Mouse (Mus musculus): ENCODE results near the gene 9630041A04Rik. TPM values are rescaled to one million over a fixed set of nuclear protein-coding genes. Genes with fewer than 3 reads are reported as not detected.

The 9630041A04Rik gene
- polyA plus RNA-seq, 1 experiment from 2014 or later, result not detected

- ATAC-seq (replicated peaks; ENCODE audit: low FRiP score, low read depth) (no peak), DNase-seq (ENCODE audit: low spot score) (no peak)
- Histone ChIP-seq H3K9ac (ENCODE audit: low read depth, low read length) (no peak overlapping the region), H3K4me2 (ENCODE audit: low read length) (no peak overlapping the region), H3K36me3 (ENCODE audit: insufficient read depth, low read length) (no peaks in the 10 kb centered on the region), H3K9me3 (replicated peaks; ENCODE audit: low read length) (no peaks in the 10 kb centered on the region), H3K4me3 (replicated peaks; ENCODE audit: low read depth, low read length) (no peak overlapping the region), H3K27me3 (ENCODE audit: insufficient read depth, low read length) (no peaks in the 10 kb centered on the region), H3K4me1 (replicated peaks; ENCODE audit: insufficient read depth, low read length) (no peaks in the 10 kb centered on the region), H3K27ac (no peak overlapping the region)
- TF ChIP-seq CTCF (IDR thresholded peaks at IDR 0.05; ENCODE audit: low read depth), result no peak
- 87% methylated on average over 4 of the region's 4 CpGs for WGBS
Measured at GRCm38 (mm10) chr9:101976884-101977465, 115.3 kb downstream of the 9630041A04Rik start.

- H3K36me3 ChIP-seq (ENCODE audit: insufficient read depth, low read length), result no peaks in the 10 kb centered on the region
- WGBS, result 80% methylated on average over 2 of the region's 2 CpGs
- H3K9me3 ChIP-seq (replicated peaks; ENCODE audit: low read length), result no peaks in the 10 kb centered on the region
- H3K27me3 ChIP-seq (ENCODE audit: insufficient read depth, low read length), result no peaks in the 10 kb centered on the region
- TF ChIP-seq CTCF (IDR thresholded peaks at IDR 0.05; ENCODE audit: low read depth), result no peak
- no peak overlapping the region for H3K4me2 ChIP-seq (ENCODE audit: low read length)
- no peaks in the 10 kb centered on the region for H3K4me1 ChIP-seq (replicated peaks; ENCODE audit: insufficient read depth, low read length)
- ATAC-seq (replicated peaks; ENCODE audit: low FRiP score, low read depth) (no peak), DNase-seq (ENCODE audit: low spot score) (no peak)
- H3K27ac ChIP-seq, result no peak overlapping the region
- H3K9ac ChIP-seq (ENCODE audit: low read depth, low read length), result no peak overlapping the region
- no peak overlapping the region for H3K4me3 ChIP-seq (replicated peaks; ENCODE audit: low read depth, low read length)
Measured at GRCm38 (mm10) chr9:101981161-101981560, 119.5 kb downstream of the 9630041A04Rik start.

GRCm38 (mm10) chr9:101982378-101982777 lies 120.7 kb downstream of the 9630041A04Rik start:
- no peaks in the 10 kb centered on the region for H3K4me1 ChIP-seq (replicated peaks; ENCODE audit: insufficient read depth, low read length)
- TF ChIP-seq CTCF (IDR thresholded peaks at IDR 0.05; ENCODE audit: low read depth), result no peak
- H3K27me3 ChIP-seq (ENCODE audit: insufficient read depth, low read length), result no peaks in the 10 kb centered on the region
- no peak overlapping the region for H3K9ac ChIP-seq (ENCODE audit: low read depth, low read length)
- WGBS, result 46% methylated on average over 7 of the region's 7 CpGs
- DNase-seq (ENCODE audit: low spot score) (no peak), ATAC-seq (replicated peaks; ENCODE audit: low FRiP score, low read depth) (no peak)
- H3K4me3 ChIP-seq (replicated peaks; ENCODE audit: low read depth, low read length), result no peak overlapping the region
- no peak overlapping the region for H3K4me2 ChIP-seq (ENCODE audit: low read length)
- no peaks in the 10 kb centered on the region for H3K9me3 ChIP-seq (replicated peaks; ENCODE audit: low read length)
- no peak overlapping the region for H3K27ac ChIP-seq
- no peaks in the 10 kb centered on the region for H3K36me3 ChIP-seq (ENCODE audit: insufficient read depth, low read length)

- no peak overlapping the region for H3K9ac ChIP-seq (ENCODE audit: low read depth, low read length)
- no peak for TF ChIP-seq CTCF (IDR thresholded peaks at IDR 0.05; ENCODE audit: low read depth)
- no peaks in the 10 kb centered on the region for H3K9me3 ChIP-seq (replicated peaks; ENCODE audit: low read length)
- DNase-seq (ENCODE audit: low spot score) (no peak), ATAC-seq (replicated peaks; ENCODE audit: low FRiP score, low read depth) (no peak)
- H3K27me3 ChIP-seq (ENCODE audit: insufficient read depth, low read length), result no peaks in the 10 kb centered on the region
- 87% methylated on average over 2 of the region's 2 CpGs for WGBS
- no peak overlapping the region for H3K4me3 ChIP-seq (replicated peaks; ENCODE audit: low read depth, low read length)
- H3K36me3 ChIP-seq (ENCODE audit: insufficient read depth, low read length), result no peaks in the 10 kb centered on the region
- no peak overlapping the region for H3K27ac ChIP-seq
- H3K4me1 ChIP-seq (replicated peaks; ENCODE audit: insufficient read depth, low read length), result no peaks in the 10 kb centered on the region
- H3K4me2 ChIP-seq (ENCODE audit: low read length), result no peak overlapping the region
Measured at GRCm38 (mm10) chr9:101986910-101987309, 125.3 kb downstream of the 9630041A04Rik start.

- Histone ChIP-seq H3K4me3 (replicated peaks; ENCODE audit: low read depth, low read length) (no peak overlapping the region), H3K36me3 (ENCODE audit: insufficient read depth, low read length) (no peaks in the 10 kb centered on the region), H3K27ac (no peak overlapping the region), H3K9me3 (replicated peaks; ENCODE audit: low read length) (no peaks in the 10 kb centered on the region), H3K4me1 (replicated peaks; ENCODE audit: insufficient read depth, low read length) (no peaks in the 10 kb centered on the region), H3K27me3 (ENCODE audit: insufficient read depth, low read length) (no peaks in the 10 kb centered on the region), H3K4me2 (ENCODE audit: low read length) (no peak overlapping the region), H3K9ac (ENCODE audit: low read depth, low read length) (no peak overlapping the region)
- ATAC-seq (replicated peaks; ENCODE audit: low FRiP score, low read depth) (no peak), DNase-seq (ENCODE audit: low spot score) (no peak)
- WGBS, result 80% methylated on average over 6 of the region's 6 CpGs
- TF ChIP-seq CTCF (IDR thresholded peaks at IDR 0.05; ENCODE audit: low read depth), result no peak
Measured at GRCm38 (mm10) chr9:101990032-101990431, 128.4 kb downstream of the 9630041A04Rik start.

GRCm38 (mm10) chr9:101990836-101991235 lies 129.2 kb downstream of the 9630041A04Rik start:
- Histone ChIP-seq H3K4me3 (replicated peaks; ENCODE audit: low read depth, low read length) (no peak overlapping the region), H3K9ac (ENCODE audit: low read depth, low read length) (no peak overlapping the region), H3K9me3 (replicated peaks; ENCODE audit: low read length) (no peaks in the 10 kb centered on the region), H3K27me3 (ENCODE audit: insufficient read depth, low read length) (no peaks in the 10 kb centered on the region), H3K27ac (no peak overlapping the region), H3K4me1 (replicated peaks; ENCODE audit: insufficient read depth, low read length) (no peaks in the 10 kb centered on the region), H3K36me3 (ENCODE audit: insufficient read depth, low read length) (no peaks in the 10 kb centered on the region), H3K4me2 (ENCODE audit: low read length) (no peak overlapping the region)
- no peak for ATAC-seq (replicated peaks; ENCODE audit: low FRiP score, low read depth)
- TF ChIP-seq CTCF (IDR thresholded peaks at IDR 0.05; ENCODE audit: low read depth), result no peak
- WGBS, result 89% methylated on average over 12 of the region's 12 CpGs
- no peak for DNase-seq (ENCODE audit: low spot score)

Data from kidney, postnatal 0 days (tissue).